Mouse (Mus musculus): ENCODE measurements at regions not wholly inside any gene's neighbourhood (a gene's known extent, or its start where the extent isn't known, plus 50 kb on each side); places are given as distances from the start of the nearest gene placed in this dataset.

- TF ChIP-seq CTCF (IDR thresholded peaks at IDR 0.05; ENCODE audit: low read depth) (no peak), EP300 (IDR thresholded peaks at IDR 0.05; ENCODE audit: low read depth) (no peak)
Observed at GRCm38 (mm10) chrX:142557496-142557895, 123.7 kb upstream of the Tmem164 start.
